Mouse (Mus musculus) lung, postnatal 0 days (tissue): ENCODE data around the gene Slc7a6. TPM values are rescaled to one million over a fixed set of nuclear protein-coding genes. Genes with fewer than 3 reads are reported as not detected.

Experiments used
- ATAC-seq: fragments of 200-750 bp; cut with Nextera tagmentation; 2 replicates; pipeline ENCODE4 v1.8.0; 2017; ENCODE audit warnings: moderate library complexity
- DNase-seq: peaks from one replicate; pipeline ENCODE4 v3.0.0-alpha.2; 2016; ENCODE audit warnings: low spot score
- H3K27ac ChIP-seq: fragments of 300-500 bp; sonication (generic); 2 replicates; pipeline ENCODE4 v1.5.1; 2014; ENCODE audit warnings: antibody characterized with exemption, mild to moderate bottlenecking, low read length, mixed read lengths
- H3K27me3 ChIP-seq: fragments of 300-500 bp; sonication (generic); replicated peaks from 2 replicates; pipeline ENCODE4 v1.6.1; 2014; ENCODE audit warnings: low read length, mixed read lengths; ENCODE audit not compliant: insufficient read depth
- H3K36me3 ChIP-seq: fragments of 300-500 bp; sonication (generic); 2 replicates; pipeline ENCODE4 v1.6.1; 2014; ENCODE audit warnings: low read length, mixed read lengths; ENCODE audit not compliant: insufficient read depth
- H3K4me1 ChIP-seq: fragments of 300-500 bp; sonication (generic); 2 replicates; pipeline ENCODE4 v1.6.1; 2014; ENCODE audit warnings: antibody characterized with exemption, low read depth, low read length, mixed read lengths; ENCODE audit not compliant: insufficient read depth
- H3K4me2 ChIP-seq: fragments of 300-500 bp; sonication (generic); replicated peaks from 2 replicates; pipeline ENCODE4 v1.6.1; 2014; ENCODE audit warnings: low read depth, mild to moderate bottlenecking, low read length, moderate library complexity, mixed read lengths
- H3K4me3 ChIP-seq: fragments of 300-500 bp; sonication (generic); 2 replicates; pipeline ENCODE4 v1.5.1; 2014; ENCODE audit warnings: low read depth, low read length
- H3K9ac ChIP-seq: fragments of 300-500 bp; sonication (generic); replicated peaks from 2 replicates; pipeline ENCODE4 v1.6.1; 2014; ENCODE audit warnings: low read depth, mild to moderate bottlenecking
- H3K9me3 ChIP-seq: fragments of 300-500 bp; sonication (generic); 2 replicates; pipeline ENCODE4 v1.6.1; 2016; ENCODE audit warnings: low read length, mixed read lengths
- CTCF ChIP-seq: IDR thresholded peaks from 2 replicates; pipeline ENCODE4 v1.5.1; 2016; ENCODE audit warnings: antibody characterized with exemption, mild to moderate bottlenecking
- EP300 ChIP-seq: IDR thresholded peaks from 2 replicates; pipeline ENCODE4 v1.6.1; 2016; ENCODE audit warnings: antibody characterized with exemption, mild to moderate bottlenecking, control low read depth
- WGBS: fragments of 180-500 bp; shearing (Covaris S2); extraction: QIAGEN DNeasy Blood & Tissue Kit; methylation state at CpG from one replicate; pipeline ENCODE4 v1.1.7; 2014; 5-methylcytosine and 5-hydroxymethylcytosine counted together
- polyA plus RNA-seq: library from polyadenylated mRNA; unstranded; fragments of >200 nt; fragmentation: Nextera tagmentation; extraction: Ambion mirVana; gene quantifications from 2 replicates; pipeline ENCODE4 v1.2.1, GENCODE M21; 2015

Gene Slc7a6
- polyA plus RNA-seq, 1 experiment from 2014 or later: 38.9 TPM

DNA sequence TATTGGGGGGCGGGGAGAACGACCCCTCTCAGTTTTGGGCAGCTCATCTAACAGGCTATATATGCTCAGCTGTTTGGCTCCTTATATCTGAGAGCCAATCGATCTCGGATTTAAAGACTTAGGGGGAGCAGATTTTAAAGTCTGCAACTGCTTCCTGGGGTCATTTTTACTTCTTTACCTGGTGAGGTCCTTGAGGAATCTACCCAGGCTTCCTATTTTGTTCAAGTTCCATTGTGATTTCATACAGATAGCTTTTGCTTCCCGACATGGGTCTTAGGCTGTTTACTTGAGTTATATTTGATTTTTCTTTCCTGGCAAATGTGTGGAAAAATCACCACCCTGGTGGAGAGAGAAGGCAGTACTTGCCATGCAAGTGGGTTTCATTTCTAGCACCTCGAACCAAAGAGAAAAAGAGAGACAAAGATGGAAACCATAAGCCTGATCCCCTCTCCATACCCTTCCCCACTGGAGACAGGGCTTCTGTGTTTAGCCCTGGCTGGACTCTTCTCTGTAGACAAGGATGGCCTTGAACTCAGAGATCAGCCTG, 1.4 kb downstream of the Slc7a6 start:
- H3K4me2 ChIP-seq: peak overlapping the region; percentile 96
- WGBS: 17% methylated on average over 6 of the region's 6 CpGs
- no peak overlapping the region for H3K27ac ChIP-seq

DNA sequence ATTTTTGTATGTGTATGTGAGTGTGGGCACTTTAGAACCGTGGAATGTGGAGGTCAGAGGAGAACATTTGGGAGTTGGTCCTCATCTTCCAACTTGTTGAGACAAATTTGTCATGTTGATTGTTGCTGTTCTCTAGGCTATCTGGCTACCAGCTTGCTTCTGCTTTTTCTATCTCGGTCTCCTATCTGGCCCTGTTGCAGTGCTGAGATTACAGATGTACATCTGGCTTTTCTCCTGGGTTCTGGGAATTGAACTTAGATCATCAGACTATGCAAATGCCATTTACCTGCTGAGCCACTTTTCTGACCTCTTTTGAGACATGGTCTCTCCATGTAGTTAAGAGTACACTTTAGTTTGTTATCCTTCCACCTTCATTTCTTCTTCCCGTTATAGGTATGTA, 4.9 kb downstream of the Slc7a6 start:
- no peak for ATAC-seq

More for the DNA sequence above, 1.4 kb downstream of the Slc7a6 start:
- H3K4me1 ChIP-seq: no peaks in the 10 kb centered on the region
- no peak for ATAC-seq
- H3K27me3 ChIP-seq: no peaks in the 10 kb centered on the region
- no peaks in the 10 kb centered on the region for H3K36me3 ChIP-seq
- TF ChIP-seq EP300: peak; percentile 20; the same call in 1 of the 2 replicates
- TF ChIP-seq CTCF: peak; percentile 48
- DNase-seq: peak; percentile 40
- no peaks in the 10 kb centered on the region for H3K9me3 ChIP-seq
- H3K9ac ChIP-seq: no peak overlapping the region
- peak overlapping the region; percentile 75 for H3K4me3 ChIP-seq

DNA sequence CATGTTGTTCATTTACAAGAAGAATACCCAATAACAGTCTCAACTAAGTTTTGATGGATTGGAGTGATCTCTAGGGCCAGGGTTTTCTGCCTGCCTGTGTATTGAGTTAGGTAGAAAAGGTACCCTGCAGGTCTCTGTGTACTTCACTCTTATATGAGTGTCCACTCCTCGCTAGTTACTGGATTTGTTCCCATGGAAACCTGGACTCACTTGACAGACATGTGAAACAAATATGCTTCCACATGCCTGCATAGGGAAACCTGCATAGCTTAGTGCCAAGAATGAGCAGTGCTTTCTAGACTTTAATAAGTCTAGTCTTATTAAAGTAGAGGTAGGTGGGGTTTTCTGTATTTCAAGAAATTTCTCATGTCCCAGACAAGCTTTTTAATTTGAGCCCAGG, 8.2 kb downstream of the Slc7a6 start:
- Histone ChIP-seq H3K36me3 (no peaks in the 10 kb centered on the region), H3K4me2 (no peak overlapping the region), H3K4me3 (no peak overlapping the region), H3K4me1 (peaks cover 9% of the 10 kb centered on the region; the same call in 1 of the 2 replicates), H3K9ac (no peak overlapping the region), H3K9me3 (no peaks in the 10 kb centered on the region), H3K27me3 (no peaks in the 10 kb centered on the region), H3K27ac (no peak overlapping the region)
- ATAC-seq (peak; percentile 90), DNase-seq (peak; percentile 86)
- TF ChIP-seq CTCF (no peak), EP300 (no peak)
- whole genome bisulfite sequencing: 28% methylated on average over 1 of the region's 1 CpGs

More for the DNA sequence above, 4.9 kb downstream of the Slc7a6 start:
- TF ChIP-seq CTCF: no peak
- no peak for TF ChIP-seq EP300
- peaks cover 4% of the 10 kb centered on the region; the same call in 1 of the 2 replicates for H3K4me1 ChIP-seq
- 84% methylated on average over 3 of the region's 3 CpGs for WGBS
- DNase-seq: no peak
- no peaks in the 10 kb centered on the region for H3K9me3 ChIP-seq
- no peaks in the 10 kb centered on the region for H3K36me3 ChIP-seq
- no peak overlapping the region for H3K9ac ChIP-seq
- H3K4me3 ChIP-seq: no peak overlapping the region
- H3K27ac ChIP-seq: no peak overlapping the region
- no peak overlapping the region for H3K4me2 ChIP-seq
- H3K27me3 ChIP-seq: no peaks in the 10 kb centered on the region

DNA sequence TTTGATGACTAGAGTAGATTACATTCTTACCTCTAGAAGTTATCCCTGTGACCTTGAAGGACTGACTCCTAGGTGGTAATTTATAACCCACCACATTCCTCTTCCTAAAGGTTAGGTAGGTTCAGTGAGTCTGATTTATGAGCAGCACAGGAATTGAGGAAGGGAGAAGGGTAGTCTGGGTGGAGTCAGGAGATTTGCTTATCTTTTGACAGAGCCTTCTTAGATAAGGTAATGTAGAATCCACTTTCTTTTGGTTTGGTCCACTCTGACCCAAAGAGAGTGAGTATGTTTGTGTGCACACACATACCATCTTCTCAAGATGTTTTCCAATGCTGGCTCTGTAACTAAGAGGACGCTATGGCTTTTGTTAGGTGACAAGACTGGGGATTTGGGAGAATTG, 8.9 kb downstream of the Slc7a6 start:
- no peaks in the 10 kb centered on the region for H3K36me3 ChIP-seq
- ATAC-seq: no peak
- H3K4me2 ChIP-seq: no peak overlapping the region
- no peaks in the 10 kb centered on the region for H3K9me3 ChIP-seq
- no peak overlapping the region for H3K9ac ChIP-seq
- no peak overlapping the region for H3K27ac ChIP-seq
- 41% methylated on average over 1 of the region's 1 CpGs for WGBS
- DNase-seq: no peak
- TF ChIP-seq CTCF: no peak
- TF ChIP-seq EP300: no peak
- no peaks in the 10 kb centered on the region for H3K27me3 ChIP-seq
- no peak overlapping the region for H3K4me3 ChIP-seq
- peaks cover 9% of the 10 kb centered on the region; the same call in 1 of the 2 replicates for H3K4me1 ChIP-seq

DNA sequence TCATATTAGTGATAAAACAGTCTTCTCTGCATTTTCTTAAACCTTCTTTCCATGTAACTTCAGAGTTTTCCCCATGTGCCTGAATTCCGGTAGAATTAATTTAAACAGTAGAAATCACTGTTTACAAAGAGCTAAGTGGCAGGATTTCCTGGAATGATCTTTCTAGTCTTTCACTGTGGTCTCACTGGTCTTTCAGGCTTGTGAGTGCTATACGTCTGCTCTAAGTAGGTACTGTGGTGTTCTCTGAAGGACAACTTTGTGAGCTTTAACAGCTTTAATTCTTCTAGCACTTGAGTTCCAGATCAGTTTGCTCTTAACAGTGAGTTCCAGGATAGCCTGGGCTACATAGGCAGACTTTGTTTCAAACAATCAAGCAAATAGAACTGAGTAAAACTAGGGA, 9.8 kb downstream of the Slc7a6 start:
- Histone ChIP-seq H3K4me2 (no peak overlapping the region), H3K4me3 (no peak overlapping the region), H3K27me3 (no peaks in the 10 kb centered on the region), H3K4me1 (peaks cover 9% of the 10 kb centered on the region; the same call in 1 of the 2 replicates), H3K9ac (no peak overlapping the region), H3K9me3 (no peaks in the 10 kb centered on the region), H3K36me3 (no peaks in the 10 kb centered on the region), H3K27ac (0 out of 2 replicates have a peak overlapping the region, but pooled peaks have one; percentile 40)
- DNase-seq (peak; percentile 59), ATAC-seq (0 out of 2 replicates have a peak, but pooled peaks have one; percentile 41)
- TF ChIP-seq CTCF (no peak), EP300 (0 out of 2 replicates have a peak, but pooled peaks have one; percentile 20)
- 9% methylated on average over 2 of the region's 2 CpGs for WGBS

DNA sequence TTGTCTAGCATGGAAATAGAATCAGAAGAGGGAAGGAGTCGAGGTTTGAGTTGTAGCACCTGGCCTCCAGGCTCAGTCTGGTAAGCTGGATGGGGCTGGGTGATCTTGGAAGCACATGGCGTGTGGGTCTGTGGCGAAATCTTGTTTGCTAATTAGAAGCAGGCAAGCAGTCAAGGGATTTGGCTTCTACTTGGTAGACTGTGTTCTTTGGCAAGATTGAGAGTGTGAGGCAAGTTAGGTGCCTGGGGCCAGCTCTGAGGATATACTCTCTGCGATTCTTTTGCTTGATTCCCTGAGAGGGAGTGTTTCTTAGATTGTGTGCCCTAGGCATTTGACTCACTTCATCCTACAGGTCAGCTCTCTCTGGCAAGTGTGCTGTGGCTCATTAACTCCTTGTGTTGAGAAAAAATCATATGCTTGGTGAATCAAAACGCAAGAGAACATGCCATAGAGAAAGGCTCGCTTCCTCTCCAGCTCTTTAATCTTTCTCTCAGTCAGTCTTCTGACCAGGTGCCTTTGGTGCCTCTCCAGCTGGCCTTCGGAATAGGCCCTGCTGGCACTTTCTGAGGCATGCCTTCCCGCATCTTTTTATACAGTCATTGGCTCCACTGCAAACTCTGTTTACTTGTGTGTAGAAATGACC, 17.1 kb downstream of the Slc7a6 start:
- no peaks in the 10 kb centered on the region for H3K4me1 ChIP-seq
- no peak for TF ChIP-seq EP300
- TF ChIP-seq CTCF: no peak
- H3K9ac ChIP-seq: no peak overlapping the region
- no peaks in the 10 kb centered on the region for H3K27me3 ChIP-seq
- peak; percentile 41 for DNase-seq
- no peak overlapping the region for H3K4me3 ChIP-seq
- H3K4me2 ChIP-seq: no peak overlapping the region
- no peaks in the 10 kb centered on the region for H3K36me3 ChIP-seq
- no peak overlapping the region for H3K27ac ChIP-seq
- WGBS: 76% methylated on average over 8 of the region's 8 CpGs
- ATAC-seq: peak; percentile 25; the same call in 1 of the 2 replicates
- H3K9me3 ChIP-seq: no peaks in the 10 kb centered on the region
